Mouse (Mus musculus): ENCODE results near the gene BC048507. TPM values are rescaled to one million over a fixed set of nuclear protein-coding genes. Genes with fewer than 3 reads are reported as not detected.

Gene BC048507
- polyA plus RNA-seq, 1 experiment, result not detected

DNA sequence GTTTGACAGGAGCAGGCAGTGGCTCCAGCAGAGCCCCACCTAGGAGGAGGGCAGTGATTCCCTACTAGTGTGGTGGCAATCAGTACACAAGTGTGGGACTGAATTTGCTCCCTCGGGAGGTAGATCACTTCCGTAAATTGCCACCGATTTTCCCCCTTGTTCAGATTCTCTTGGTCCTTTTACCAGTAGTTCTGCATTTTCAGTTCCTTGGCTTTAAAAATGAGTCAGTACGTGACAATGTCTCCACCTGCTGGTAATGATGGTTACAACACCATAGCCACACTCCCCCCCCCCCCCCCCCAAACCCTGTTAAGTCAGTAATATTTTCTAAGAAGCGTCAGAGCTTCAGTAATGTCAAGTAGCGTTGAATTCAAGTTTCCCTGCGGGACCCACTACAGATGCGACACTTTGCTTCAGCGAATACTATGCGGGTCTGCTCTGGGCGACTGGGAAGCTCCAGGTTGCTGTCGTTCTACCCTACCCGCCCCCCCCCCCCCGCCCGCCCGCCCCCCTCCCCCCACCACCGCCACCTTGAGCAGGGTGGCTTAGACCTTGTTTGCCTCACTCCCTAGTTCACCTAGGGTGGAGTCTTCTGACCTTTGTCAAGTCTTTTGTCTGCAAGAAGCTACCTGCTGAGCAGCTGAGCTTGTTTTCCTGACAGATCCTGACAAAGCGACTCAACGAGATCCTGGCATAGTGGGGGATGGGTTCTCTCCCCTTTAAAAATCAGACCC, 18.8 kb upstream of the BC048507 start:
- DNase-seq, result peak; percentile 38
- Histone ChIP-seq H3K27ac (ENCODE audit: control insufficient read depth, insufficient read depth, low read length) (no peak overlapping the region), H3K4me3 (ENCODE audit: control insufficient read depth, insufficient read depth, low read length) (peak overlapping the region; percentile 21; the same call in 1 of the 2 replicates), H3K36me3 (ENCODE audit: control insufficient read depth, insufficient read depth, low read length) (no peaks in the 10 kb centered on the region), H3K27me3 (ENCODE audit: control insufficient read depth, insufficient read depth, low read length) (no peaks in the 10 kb centered on the region), H3K4me1 (replicated peaks; ENCODE audit: control insufficient read depth, insufficient read depth, low read length) (no peaks in the 10 kb centered on the region)
- WGBS, result 5% methylated on average over 18 of the region's 19 CpGs
- TF ChIP-seq CTCF (IDR thresholded peaks at IDR 0.05; ENCODE audit: borderline replicate concordance, control insufficient read depth, extremely low read depth, insufficient read depth, low read length, poor library complexity) (no peak), POLR2A (IDR thresholded peaks at IDR 0.05; ENCODE audit: control insufficient read depth, extremely low read depth, insufficient read depth, low read length, poor library complexity) (no peak)

DNA sequence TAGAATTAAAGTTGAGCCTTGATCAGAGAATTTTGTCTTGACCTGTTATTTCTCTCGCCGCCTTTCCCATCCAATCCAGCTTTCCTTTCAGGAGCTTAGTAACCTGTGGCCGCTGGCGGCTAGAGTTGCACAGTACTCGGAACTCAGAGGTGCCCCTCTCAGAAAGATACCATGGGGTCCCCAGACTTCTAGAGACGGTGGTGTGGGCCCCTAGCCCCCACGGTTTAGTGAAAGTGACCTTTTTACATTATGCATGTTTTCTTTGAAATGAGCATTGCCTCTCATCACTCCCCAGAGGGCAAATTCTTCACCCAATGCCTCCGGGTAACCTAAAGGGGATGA, 18.3 kb upstream of the BC048507 start:
- WGBS, result 58% methylated on average over 8 of the region's 8 CpGs
- Histone ChIP-seq H3K36me3 (ENCODE audit: control insufficient read depth, insufficient read depth, low read length) (no peaks in the 10 kb centered on the region), H3K4me3 (ENCODE audit: control insufficient read depth, insufficient read depth, low read length) (no peak overlapping the region), H3K4me1 (replicated peaks; ENCODE audit: control insufficient read depth, insufficient read depth, low read length) (no peaks in the 10 kb centered on the region), H3K27me3 (ENCODE audit: control insufficient read depth, insufficient read depth, low read length) (no peaks in the 10 kb centered on the region), H3K27ac (ENCODE audit: control insufficient read depth, insufficient read depth, low read length) (no peak overlapping the region)
- no peak for TF ChIP-seq POLR2A (IDR thresholded peaks at IDR 0.05; ENCODE audit: control insufficient read depth, extremely low read depth, insufficient read depth, low read length, poor library complexity)
- TF ChIP-seq CTCF (IDR thresholded peaks at IDR 0.05; ENCODE audit: borderline replicate concordance, control insufficient read depth, extremely low read depth, insufficient read depth, low read length, poor library complexity), result no peak
- no peak for DNase-seq

DNA sequence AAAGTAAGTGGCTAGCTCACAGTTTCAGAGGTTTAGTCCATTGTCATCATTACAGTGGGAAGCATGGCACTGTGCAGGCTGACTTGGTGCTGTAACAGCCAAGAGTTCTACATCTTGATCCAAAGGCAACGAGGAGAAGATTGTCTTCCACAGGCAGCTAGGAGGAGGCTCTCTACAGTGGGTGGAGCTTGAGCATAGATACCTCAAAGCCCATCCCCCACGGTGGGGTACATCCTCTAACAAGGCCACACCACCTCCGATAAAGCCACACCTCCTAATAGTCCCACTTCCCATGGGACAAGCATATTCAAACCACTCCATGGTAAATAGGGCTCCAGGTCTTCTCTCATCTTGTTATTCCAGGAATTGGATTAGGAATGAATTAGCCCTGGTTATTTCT, 12.8 kb upstream of the BC048507 start:
- WGBS, result 86% methylated on average over 3 of the region's 3 CpGs
- Histone ChIP-seq H3K27ac (ENCODE audit: control insufficient read depth, insufficient read depth, low read length) (no peak overlapping the region), H3K36me3 (ENCODE audit: control insufficient read depth, insufficient read depth, low read length) (no peaks in the 10 kb centered on the region), H3K4me1 (replicated peaks; ENCODE audit: control insufficient read depth, insufficient read depth, low read length) (no peaks in the 10 kb centered on the region), H3K4me3 (ENCODE audit: control insufficient read depth, insufficient read depth, low read length) (no peak overlapping the region), H3K27me3 (ENCODE audit: control insufficient read depth, insufficient read depth, low read length) (no peaks in the 10 kb centered on the region)
- TF ChIP-seq POLR2A (IDR thresholded peaks at IDR 0.05; ENCODE audit: control insufficient read depth, extremely low read depth, insufficient read depth, low read length, poor library complexity) (no peak), CTCF (IDR thresholded peaks at IDR 0.05; ENCODE audit: borderline replicate concordance, control insufficient read depth, extremely low read depth, insufficient read depth, low read length, poor library complexity) (no peak)
- no peak for DNase-seq

DNA sequence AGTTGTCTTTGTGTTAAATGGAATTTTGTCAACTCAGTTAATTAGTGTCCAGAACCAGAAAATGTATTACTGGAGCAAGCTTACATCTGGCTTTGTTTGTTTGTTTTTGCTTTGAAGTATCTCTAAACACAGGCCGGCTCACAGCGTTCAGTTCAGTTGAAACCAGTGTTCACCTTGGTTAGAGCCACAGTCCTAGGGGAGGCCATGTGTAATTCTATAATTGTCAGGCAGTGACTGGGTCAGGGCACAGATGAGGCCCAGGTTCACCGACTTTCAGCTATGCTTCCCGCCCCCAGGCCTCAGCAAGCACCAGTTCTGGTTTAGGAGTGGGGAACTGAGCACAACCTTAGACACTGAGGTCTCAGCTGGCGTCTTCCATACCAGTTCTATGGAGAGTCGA, 10.0 kb upstream of the BC048507 start:
- no peaks in the 10 kb centered on the region for H3K4me1 ChIP-seq (replicated peaks; ENCODE audit: control insufficient read depth, insufficient read depth, low read length)
- no peaks in the 10 kb centered on the region for H3K36me3 ChIP-seq (ENCODE audit: control insufficient read depth, insufficient read depth, low read length)
- H3K27me3 ChIP-seq (ENCODE audit: control insufficient read depth, insufficient read depth, low read length), result no peaks in the 10 kb centered on the region
- TF ChIP-seq POLR2A (IDR thresholded peaks at IDR 0.05; ENCODE audit: control insufficient read depth, extremely low read depth, insufficient read depth, low read length, poor library complexity), result no peak
- TF ChIP-seq CTCF (IDR thresholded peaks at IDR 0.05; ENCODE audit: borderline replicate concordance, control insufficient read depth, extremely low read depth, insufficient read depth, low read length, poor library complexity), result no peak
- 86% methylated on average over 6 of the region's 6 CpGs for WGBS
- no peak for DNase-seq
- H3K27ac ChIP-seq (ENCODE audit: control insufficient read depth, insufficient read depth, low read length), result no peak overlapping the region
- H3K4me3 ChIP-seq (ENCODE audit: control insufficient read depth, insufficient read depth, low read length), result no peak overlapping the region

DNA sequence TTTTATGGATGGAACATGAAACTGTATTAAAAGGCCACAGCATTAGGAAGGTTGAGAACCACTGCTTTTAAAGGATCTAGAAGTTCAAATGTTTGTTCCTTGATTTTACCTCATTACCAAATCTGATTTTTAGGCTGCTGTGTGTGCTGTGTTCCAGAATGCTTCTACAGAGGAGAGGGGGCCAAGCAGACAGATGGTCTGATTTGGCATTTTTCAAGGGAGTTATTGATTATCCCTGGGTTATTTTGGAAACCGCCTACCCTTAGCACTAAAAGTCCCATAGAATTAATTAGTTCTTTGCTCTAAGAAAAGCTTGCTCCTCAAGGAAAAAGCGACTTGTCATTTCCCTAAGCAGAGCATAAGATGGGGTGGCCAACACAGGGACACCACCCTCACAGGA, 9.1 kb upstream of the BC048507 start:
- WGBS, result 87% methylated on average over 2 of the region's 2 CpGs
- no peaks in the 10 kb centered on the region for H3K4me1 ChIP-seq (replicated peaks; ENCODE audit: control insufficient read depth, insufficient read depth, low read length)
- no peak overlapping the region for H3K4me3 ChIP-seq (ENCODE audit: control insufficient read depth, insufficient read depth, low read length)
- no peaks in the 10 kb centered on the region for H3K27me3 ChIP-seq (ENCODE audit: control insufficient read depth, insufficient read depth, low read length)
- no peak for DNase-seq
- TF ChIP-seq POLR2A (IDR thresholded peaks at IDR 0.05; ENCODE audit: control insufficient read depth, extremely low read depth, insufficient read depth, low read length, poor library complexity) (no peak), CTCF (IDR thresholded peaks at IDR 0.05; ENCODE audit: borderline replicate concordance, control insufficient read depth, extremely low read depth, insufficient read depth, low read length, poor library complexity) (no peak)
- H3K27ac ChIP-seq (ENCODE audit: control insufficient read depth, insufficient read depth, low read length), result no peak overlapping the region
- H3K36me3 ChIP-seq (ENCODE audit: control insufficient read depth, insufficient read depth, low read length), result no peaks in the 10 kb centered on the region

DNA sequence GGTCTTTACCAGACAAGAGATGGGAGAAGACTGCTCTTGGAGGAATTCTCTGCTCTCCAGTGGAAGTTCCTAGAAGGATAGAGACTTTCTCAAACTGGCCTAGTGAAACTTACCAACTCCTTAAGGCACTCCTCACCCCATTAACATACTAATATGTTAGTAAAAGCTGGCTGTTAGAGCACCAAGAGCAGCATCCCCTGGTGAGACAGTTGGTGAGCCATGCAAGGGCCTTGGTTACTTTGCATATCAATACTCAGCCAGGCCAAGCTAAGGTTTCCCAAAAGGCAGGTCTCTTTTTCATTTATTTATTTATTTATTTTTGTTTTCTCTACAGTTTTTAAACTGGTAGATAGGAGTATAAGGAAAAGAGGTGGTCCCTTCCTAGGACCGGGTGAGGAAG, 5.8 kb upstream of the BC048507 start:
- TF ChIP-seq POLR2A (IDR thresholded peaks at IDR 0.05; ENCODE audit: control insufficient read depth, extremely low read depth, insufficient read depth, low read length, poor library complexity) (no peak), CTCF (IDR thresholded peaks at IDR 0.05; ENCODE audit: borderline replicate concordance, control insufficient read depth, extremely low read depth, insufficient read depth, low read length, poor library complexity) (no peak)
- H3K4me1 ChIP-seq (replicated peaks; ENCODE audit: control insufficient read depth, insufficient read depth, low read length), result no peaks in the 10 kb centered on the region
- no peak overlapping the region for H3K4me3 ChIP-seq (ENCODE audit: control insufficient read depth, insufficient read depth, low read length)
- no peak overlapping the region for H3K27ac ChIP-seq (ENCODE audit: control insufficient read depth, insufficient read depth, low read length)
- H3K36me3 ChIP-seq (ENCODE audit: control insufficient read depth, insufficient read depth, low read length), result no peaks in the 10 kb centered on the region
- H3K27me3 ChIP-seq (ENCODE audit: control insufficient read depth, insufficient read depth, low read length), result no peaks in the 10 kb centered on the region
- 50% methylated on average over 1 of the region's 1 CpGs for WGBS
- DNase-seq, result no peak

DNA sequence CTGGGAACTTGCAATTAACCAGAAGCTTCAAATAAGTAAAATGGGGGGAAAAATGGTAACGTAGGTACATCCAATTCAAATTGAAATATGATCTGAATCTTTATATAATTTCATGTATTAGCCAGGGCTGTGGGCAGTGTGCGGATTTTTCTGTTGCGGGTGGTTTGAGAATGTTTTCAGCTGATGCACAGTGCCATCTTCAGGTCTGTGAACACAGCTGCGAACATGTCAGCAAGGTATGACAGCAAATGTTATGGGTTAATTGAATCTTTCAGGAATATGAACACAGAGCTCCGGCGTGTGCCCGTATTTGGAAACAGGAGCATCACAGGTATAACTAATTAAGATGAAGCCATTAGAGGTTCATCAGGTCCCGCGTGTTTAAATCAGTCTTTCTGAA, 618 bp upstream of the BC048507 start:
- Histone ChIP-seq H3K4me1 (replicated peaks; ENCODE audit: control insufficient read depth, insufficient read depth, low read length) (no peaks in the 10 kb centered on the region), H3K27me3 (ENCODE audit: control insufficient read depth, insufficient read depth, low read length) (no peaks in the 10 kb centered on the region), H3K27ac (ENCODE audit: control insufficient read depth, insufficient read depth, low read length) (no peak overlapping the region), H3K36me3 (ENCODE audit: control insufficient read depth, insufficient read depth, low read length) (no peaks in the 10 kb centered on the region), H3K4me3 (ENCODE audit: control insufficient read depth, insufficient read depth, low read length) (no peak overlapping the region)
- 90% methylated on average over 9 of the region's 9 CpGs for WGBS
- no peak for TF ChIP-seq CTCF (IDR thresholded peaks at IDR 0.05; ENCODE audit: borderline replicate concordance, control insufficient read depth, extremely low read depth, insufficient read depth, low read length, poor library complexity)
- no peak for TF ChIP-seq POLR2A (IDR thresholded peaks at IDR 0.05; ENCODE audit: control insufficient read depth, extremely low read depth, insufficient read depth, low read length, poor library complexity)
- no peak for DNase-seq

Data from thymus, adult 2 months (tissue).